Mouse (Mus musculus) heart, postnatal 0 days (tissue): ENCODE results near the gene Gsx2.

ENCODE experiments used
- CTCF ChIP-seq: IDR thresholded peaks from 2 replicates; pipeline ENCODE4 v1.5.1; 2016; ENCODE audit warnings: antibody characterized with exemption, control low read depth, low read depth
- EP300 ChIP-seq: IDR thresholded peaks from 2 replicates; pipeline ENCODE4 v1.6.1; 2016; ENCODE audit warnings: antibody characterized with exemption, low read depth

GRCm38 (mm10) chr5:75046681-75047321 is 28.6 kb upstream of the Gsx2 start:
- TF ChIP-seq CTCF = no peak
- TF ChIP-seq EP300 = no peak
